ENCODE assay signal across 10 mouse cellular contexts in the genomic region with DNA sequence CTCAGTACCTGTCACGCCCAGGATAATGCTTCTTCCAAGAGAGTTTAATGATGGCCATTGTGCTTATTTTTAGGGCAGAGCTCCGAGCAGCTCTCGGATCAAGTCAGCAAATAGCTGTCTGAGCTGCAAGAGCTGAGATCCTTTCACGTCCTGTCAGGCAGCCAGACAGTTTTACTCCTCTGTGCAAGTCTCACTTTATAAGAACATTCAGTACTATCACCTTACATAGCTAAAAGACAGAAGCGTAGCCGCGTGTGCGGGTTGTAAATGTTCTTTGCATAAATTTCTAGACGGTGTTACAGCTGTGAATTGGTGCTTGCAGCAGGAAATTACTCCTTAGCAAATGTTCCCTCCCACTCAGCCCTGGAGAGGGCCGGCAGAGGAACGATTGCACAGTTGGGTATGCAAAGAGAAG. TPM values are rescaled to one million over a fixed set of nuclear protein-coding genes. Genes with fewer than 3 reads are reported as not detected.
DNase-seq lines count a peak whose midpoint lies in the region; ATAC-seq and TF ChIP-seq lines count a peak whose summit lies in the region.
"Had no signal": no experiment of that assay in that cellular context is flagged by ENCODE, and none has a peak within 500 bp of the region (broad histone marks: within the 10 kb centered on the region; RNA-seq: fewer than 3 reads in every experiment).

No protein-coding gene starts in this region.

- H3K4me1 ChIP-seq in embryonic facial prominence, embryonic 12.5 days = no peaks in the 10 kb centered on the region
- H3K4me1 ChIP-seq in embryonic facial prominence, embryonic 10.5 days = peaks cover 21% of the 10 kb centered on the region
- peaks cover 46% of the 10 kb centered on the region for H3K4me1 ChIP-seq in forebrain, embryonic 16.5 days (replicated peaks; ENCODE audit: control insufficient read depth, insufficient read depth, low read length)
- H3K4me1 ChIP-seq in midbrain, postnatal 0 days (ENCODE audit: insufficient read depth, low read length) = no peaks in the 10 kb centered on the region

- DNase-seq in embryonic facial prominence, embryonic 10.5 days (ENCODE audit: low spot score) = no peak
- DNase-seq in left cerebral cortex, adult 11 months (ENCODE audit: low spot score) = peak; percentile 73
- no peak for DNase-seq in left cerebral cortex, postnatal 4 days
- no peak for DNase-seq in midbrain, postnatal 0 days (ENCODE audit: low spot score)
- DNase-seq in cerebellum, adult 11-12 months = no peak
- DNase-seq: thymus, postnatal 14 days had no signal

- no peak overlapping the region for H3K4me2 ChIP-seq in embryonic facial prominence, embryonic 12.5 days (replicated peaks)
- peak overlapping the region; percentile 30 for H3K4me2 ChIP-seq in forebrain, embryonic 16.5 days (ENCODE audit: low read length)
- no peak overlapping the region for H3K4me2 ChIP-seq in midbrain, postnatal 0 days (ENCODE audit: low read depth, low read length, poor library complexity, severe bottlenecking)

- H3K27ac ChIP-seq in embryonic facial prominence, embryonic 12.5 days = 0 out of 2 replicates have a peak overlapping the region, but pooled peaks have one; percentile 17
- no peak overlapping the region for H3K27ac ChIP-seq in embryonic facial prominence, embryonic 10.5 days (replicated peaks)
- H3K27ac ChIP-seq in forebrain, embryonic 16.5 days (ENCODE audit: low read length) = peak overlapping the region; percentile 73
- no peak overlapping the region for H3K27ac ChIP-seq in midbrain, postnatal 0 days (ENCODE audit: low read depth, low read length)
- H3K27ac ChIP-seq: macrophage had no signal

- TF ChIP-seq CTCF in midbrain, postnatal 0 days (IDR thresholded peaks at IDR 0.05) = no peak

- H3K9me3 ChIP-seq in embryonic facial prominence, embryonic 12.5 days = no peaks in the 10 kb centered on the region
- no peaks in the 10 kb centered on the region for H3K9me3 ChIP-seq in embryonic facial prominence, embryonic 10.5 days
- no peaks in the 10 kb centered on the region for H3K9me3 ChIP-seq in forebrain, embryonic 16.5 days (ENCODE audit: control insufficient read depth, low read length)
- H3K9me3 ChIP-seq in midbrain, postnatal 0 days (ENCODE audit: low read length) = no peaks in the 10 kb centered on the region

- ATAC-seq in embryonic facial prominence, embryonic 12.5 days (ENCODE audit: insufficient number of reproducible peaks, insufficient read depth, low FRiP score, low TSS enrichment) = no peak
- ATAC-seq in forebrain, embryonic 16.5 days = peak; percentile 22
- no peak for ATAC-seq in midbrain, postnatal 0 days (ENCODE audit: low FRiP score)
- ATAC-seq in megakaryocyte progenitor cell, adult 5-6 weeks (replicated peaks; ENCODE audit: poor library complexity) = no peak

- H3K4me3 ChIP-seq in embryonic facial prominence, embryonic 12.5 days = no peak overlapping the region
- no peak overlapping the region for H3K4me3 ChIP-seq in embryonic facial prominence, embryonic 10.5 days
- no peak overlapping the region for H3K4me3 ChIP-seq in forebrain, embryonic 16.5 days (replicated peaks; ENCODE audit: low read length)
- no peak overlapping the region for H3K4me3 ChIP-seq in midbrain, postnatal 0 days (ENCODE audit: low read depth, low read length)

- H3K36me3 ChIP-seq in embryonic facial prominence, embryonic 12.5 days = no peaks in the 10 kb centered on the region
- H3K36me3 ChIP-seq in embryonic facial prominence, embryonic 10.5 days (replicated peaks) = peaks cover 19% of the 10 kb centered on the region
- no peaks in the 10 kb centered on the region for H3K36me3 ChIP-seq in forebrain, embryonic 16.5 days (ENCODE audit: control insufficient read depth, insufficient read depth)
- 0 out of 2 replicates have a peak, but pooled peaks cover 4% of the 10 kb centered on the region for H3K36me3 ChIP-seq in midbrain, postnatal 0 days (ENCODE audit: insufficient read depth, low read length)

- intact Hi-C loops in left cerebral cortex, postnatal 4 days (cut with DNase I) = loop anchor here (5.0 kb wide), 1 partner anchor 181 kb away; no protein-coding TSS in a partner anchor

- no peak overlapping the region for H3K9ac ChIP-seq in embryonic facial prominence, embryonic 12.5 days
- peak overlapping the region; percentile 17; the same call in 1 of the 2 replicates for H3K9ac ChIP-seq in forebrain, embryonic 16.5 days (replicated peaks; ENCODE audit: low read depth, low read length)
- H3K9ac ChIP-seq in midbrain, postnatal 0 days (replicated peaks; ENCODE audit: low read length, poor library complexity, severe bottlenecking) = 0 out of 2 replicates have a peak overlapping the region, but pooled peaks have one; percentile 19

- WGBS in embryonic facial prominence, embryonic 12.5 days = 63% methylated on average over 11 of the region's 11 CpGs
- 79% methylated on average over 11 of the region's 11 CpGs for WGBS in embryonic facial prominence, embryonic 10.5 days
- WGBS in forebrain, embryonic 16.5 days = 15% methylated on average over 11 of the region's 11 CpGs
- 38% methylated on average over 11 of the region's 11 CpGs for WGBS in midbrain, postnatal 0 days

- no peaks in the 10 kb centered on the region for H3K27me3 ChIP-seq in embryonic facial prominence, embryonic 12.5 days
- no peaks in the 10 kb centered on the region for H3K27me3 ChIP-seq in embryonic facial prominence, embryonic 10.5 days (replicated peaks; ENCODE audit: low read depth, poor library complexity, severe bottlenecking)
- no peaks in the 10 kb centered on the region for H3K27me3 ChIP-seq in forebrain, embryonic 16.5 days (replicated peaks; ENCODE audit: control insufficient read depth, insufficient read depth, low read length)
- no peaks in the 10 kb centered on the region for H3K27me3 ChIP-seq in midbrain, postnatal 0 days (ENCODE audit: insufficient read depth, low read length)

RNA-seq across cellular contexts. Expression of gene Spata13, which starts 59.3 kb away (rescaled TPM):
- 23.0 and 24.6 TPM in 2 replicates for polyA plus RNA-seq in embryonic facial prominence, embryonic 12.5 days (2016; fragmentation: Nextera tagmentation; extraction: Ambion mirVana)
- polyA plus RNA-seq in embryonic facial prominence, embryonic 10.5 days (2016; fragmentation: Nextera tagmentation; extraction: Ambion mirVana) = 28.2 and 39.6 TPM in 2 replicates
- 10 to 100 TPM; 19.2 to 22.3 TPM for total RNA-seq in left cerebral cortex, postnatal 4 days (2021)
- 41.4 and 41.8 TPM in 2 replicates for polyA plus RNA-seq in forebrain, embryonic 16.5 days (2015; fragmentation: Nextera tagmentation; extraction: Ambion mirVana)
- total RNA-seq in midbrain, postnatal 0 days (2014; rRNA removed) = 28.0 and 33.0 TPM in 2 replicates
- polyA plus RNA-seq in midbrain, postnatal 0 days (2015; fragmentation: Nextera tagmentation; extraction: Ambion mirVana) = 9.0 and 12.4 TPM in 2 replicates
- total RNA-seq in megakaryocyte progenitor cell, adult 5-6 weeks (2015) = 20.2 and 20.4 TPM in 2 replicates
- total RNA-seq in megakaryocyte progenitor cell, adult 5-6 weeks (2017) = 33.5 and 35.9 TPM in 2 replicates

Comparison
In these comparisons a context has a peak if more than half of its experiments do, and no peak if none do; other contexts are left out.
1. H3K27ac ChIP-seq: peak in embryonic facial prominence, embryonic 12.5 days (single experiment) and forebrain, embryonic 16.5 days (single experiment); none in embryonic facial prominence, embryonic 10.5 days (single experiment) and midbrain, postnatal 0 days (single experiment).